Mouse (Mus musculus): ENCODE measurements around the gene Wdr6.

Wdr6 gene

DNA sequence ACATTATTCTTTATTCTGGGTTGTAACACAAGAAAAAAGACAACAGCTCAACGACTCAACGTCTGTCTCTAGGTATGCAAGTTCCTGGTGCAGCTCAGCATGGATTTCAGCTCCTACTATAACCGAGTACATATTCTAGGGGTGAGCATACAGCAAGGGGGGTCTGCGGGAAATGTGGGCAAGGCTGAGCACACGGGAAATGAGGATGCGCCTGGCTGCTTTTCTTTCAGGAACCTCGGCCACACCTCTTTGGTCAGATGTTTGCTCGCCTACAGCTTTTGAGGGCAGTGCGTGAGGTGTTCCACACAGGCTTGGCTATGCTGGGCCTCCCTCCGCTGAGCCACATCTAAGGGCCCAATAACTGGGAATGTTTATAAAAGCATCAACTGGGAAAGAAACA lies 6.2 kb downstream of the Wdr6 start:
- DNase-seq, result no peak

DNA sequence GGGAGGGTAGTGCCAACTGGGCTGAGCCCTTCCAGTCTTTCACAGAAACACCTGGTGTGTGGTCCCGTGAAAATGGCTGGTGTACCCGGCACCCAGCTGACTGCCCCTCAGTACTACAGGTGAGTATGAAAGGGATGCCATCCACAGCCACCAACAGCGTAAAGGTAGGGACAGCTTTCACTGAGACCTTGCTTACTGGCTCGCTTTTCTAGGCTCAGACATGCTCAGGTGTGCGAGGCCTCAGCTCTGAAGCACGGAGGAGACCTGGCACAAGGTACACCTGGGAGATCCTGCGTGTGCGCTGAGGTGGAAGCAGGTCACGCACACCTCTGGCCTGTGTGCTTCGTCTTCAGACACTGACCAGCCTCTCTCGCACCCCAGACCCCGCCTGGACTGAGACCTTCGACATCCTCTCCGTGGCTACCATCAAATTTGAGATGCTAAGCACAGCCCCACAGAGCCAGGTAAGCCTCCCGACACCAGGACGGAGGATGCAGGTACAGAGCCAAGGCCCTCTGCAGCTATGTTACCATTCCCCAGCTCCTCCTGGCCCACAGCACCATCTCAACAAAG lies 7.1 kb downstream of the Wdr6 start:
- no peak for DNase-seq

DNA sequence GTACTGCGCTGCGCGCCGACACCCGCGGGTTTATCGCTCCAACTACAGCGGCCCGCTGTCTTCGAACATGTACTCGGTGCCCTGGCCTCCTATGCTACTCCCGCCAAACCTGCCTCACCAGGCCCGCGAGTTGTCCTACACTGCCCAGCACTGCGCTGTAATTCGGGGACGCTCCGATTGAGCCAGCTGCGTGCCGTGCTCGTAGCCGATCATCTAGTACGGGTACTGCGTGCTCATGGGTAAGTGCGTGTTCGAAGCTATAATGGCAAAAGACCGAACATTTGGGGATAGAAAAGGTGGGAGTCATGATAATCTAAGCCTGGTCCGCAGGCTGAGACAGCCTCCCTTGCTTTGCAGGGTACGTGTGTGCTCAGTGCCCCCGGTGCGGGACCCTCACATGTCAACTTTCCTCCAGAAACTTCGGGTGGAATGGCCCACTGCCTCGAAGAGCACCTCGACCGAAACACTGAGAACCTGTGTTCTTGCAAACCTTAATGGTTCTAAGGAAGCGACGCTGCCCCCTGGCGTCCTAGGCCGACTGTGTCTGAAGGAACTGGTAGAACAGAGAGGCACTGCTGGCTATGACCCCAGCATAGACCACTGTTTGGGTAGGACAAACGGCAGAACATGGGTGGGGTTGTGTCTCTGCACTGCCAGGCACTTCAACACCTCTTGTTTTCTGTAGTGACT lies 8.2 kb downstream of the Wdr6 start:
- peak; percentile 57 for DNase-seq

DNA sequence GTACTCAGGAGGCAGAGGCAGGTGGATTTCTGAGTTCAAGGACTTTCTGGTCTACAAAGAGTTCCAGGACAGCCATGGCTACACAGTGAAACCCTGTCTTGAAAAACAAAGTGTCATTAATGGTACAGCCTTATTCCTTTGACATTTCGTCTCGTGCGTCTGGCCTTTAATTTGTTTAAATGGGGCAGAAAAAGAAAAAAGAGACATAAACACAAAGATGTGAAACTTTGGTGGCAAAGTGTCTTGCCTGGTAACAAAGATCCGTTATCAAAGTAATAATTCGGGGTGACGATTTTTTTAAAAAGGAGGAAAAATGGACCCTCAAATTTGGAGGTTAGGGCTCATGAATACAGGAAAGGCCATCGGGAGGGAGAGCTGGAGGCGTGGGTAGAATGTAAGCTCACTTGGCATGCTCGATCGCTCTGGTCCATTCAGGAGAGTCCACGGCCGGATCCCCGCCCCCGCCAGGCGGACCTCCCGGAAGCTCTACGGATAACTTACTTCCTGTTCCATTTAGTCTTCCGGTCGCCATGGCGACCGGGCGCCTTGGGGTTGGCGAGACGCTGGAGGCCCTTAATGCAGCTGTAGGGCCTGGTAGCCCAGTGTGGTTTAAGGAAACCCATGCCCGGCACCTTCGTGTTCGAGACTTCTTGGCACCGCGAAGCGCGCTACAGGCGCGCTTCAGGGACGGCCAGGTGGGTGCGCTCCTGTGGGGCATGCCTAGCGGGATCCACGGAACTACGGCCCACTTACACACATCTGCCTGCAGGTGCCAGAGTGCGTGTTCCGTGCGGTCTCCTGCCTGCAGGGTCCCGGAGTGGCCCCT lies 8.9 kb downstream of the Wdr6 start, which contains the start of gene Dalrd3:
Gene Dalrd3, plus strand, starts transcription at position 506 of the 826 bp plus-strand sequence.
- peak; percentile 85 for DNase-seq

DNA sequence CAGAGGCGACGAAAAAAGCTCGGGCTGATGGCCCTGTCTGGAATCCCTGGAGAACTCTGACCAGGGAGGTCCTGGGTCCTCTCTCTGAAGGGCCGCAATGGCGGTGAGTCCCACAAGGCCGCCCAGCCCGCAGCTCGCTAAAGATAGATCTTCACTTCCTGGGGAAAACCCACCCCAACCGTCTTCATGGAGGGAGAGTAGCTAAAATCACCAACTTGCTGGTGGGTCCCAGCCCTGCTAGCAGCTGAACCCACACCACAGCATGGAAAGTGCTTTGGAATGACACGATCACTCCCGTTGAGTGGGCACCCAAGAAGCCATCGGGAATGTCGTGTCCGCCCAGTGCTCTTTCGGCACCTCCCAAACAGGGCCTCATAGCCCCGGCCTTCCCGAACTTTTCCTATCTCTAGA lies 10.0 kb downstream of the Wdr6 start:
- no peak for DNase-seq

DNA sequence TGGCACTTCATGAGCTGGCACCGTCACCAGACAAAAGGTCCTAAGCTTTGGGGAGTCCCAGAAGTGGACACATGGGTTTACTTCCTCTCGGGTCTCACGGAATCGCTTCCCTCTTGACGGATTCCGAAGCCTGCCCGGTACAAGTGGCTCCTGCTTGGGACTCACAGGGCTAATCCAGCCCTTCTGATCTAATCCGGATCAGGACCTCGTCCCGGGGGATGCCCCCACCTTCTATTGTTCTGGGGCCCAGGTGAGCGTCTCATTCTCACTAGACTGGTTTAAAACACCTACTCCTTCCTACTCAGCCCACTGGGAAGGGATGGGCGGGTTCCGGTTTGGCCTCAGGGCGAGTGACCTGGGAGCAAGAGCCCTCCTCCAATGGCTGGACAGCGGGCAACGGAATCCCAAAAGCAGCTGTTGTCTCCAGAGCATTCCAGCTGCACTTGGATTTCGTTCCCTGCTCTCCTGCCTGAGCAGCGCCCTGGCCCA lies 10.6 kb downstream of the Wdr6 start:
- DNase-seq, result no peak

DNA sequence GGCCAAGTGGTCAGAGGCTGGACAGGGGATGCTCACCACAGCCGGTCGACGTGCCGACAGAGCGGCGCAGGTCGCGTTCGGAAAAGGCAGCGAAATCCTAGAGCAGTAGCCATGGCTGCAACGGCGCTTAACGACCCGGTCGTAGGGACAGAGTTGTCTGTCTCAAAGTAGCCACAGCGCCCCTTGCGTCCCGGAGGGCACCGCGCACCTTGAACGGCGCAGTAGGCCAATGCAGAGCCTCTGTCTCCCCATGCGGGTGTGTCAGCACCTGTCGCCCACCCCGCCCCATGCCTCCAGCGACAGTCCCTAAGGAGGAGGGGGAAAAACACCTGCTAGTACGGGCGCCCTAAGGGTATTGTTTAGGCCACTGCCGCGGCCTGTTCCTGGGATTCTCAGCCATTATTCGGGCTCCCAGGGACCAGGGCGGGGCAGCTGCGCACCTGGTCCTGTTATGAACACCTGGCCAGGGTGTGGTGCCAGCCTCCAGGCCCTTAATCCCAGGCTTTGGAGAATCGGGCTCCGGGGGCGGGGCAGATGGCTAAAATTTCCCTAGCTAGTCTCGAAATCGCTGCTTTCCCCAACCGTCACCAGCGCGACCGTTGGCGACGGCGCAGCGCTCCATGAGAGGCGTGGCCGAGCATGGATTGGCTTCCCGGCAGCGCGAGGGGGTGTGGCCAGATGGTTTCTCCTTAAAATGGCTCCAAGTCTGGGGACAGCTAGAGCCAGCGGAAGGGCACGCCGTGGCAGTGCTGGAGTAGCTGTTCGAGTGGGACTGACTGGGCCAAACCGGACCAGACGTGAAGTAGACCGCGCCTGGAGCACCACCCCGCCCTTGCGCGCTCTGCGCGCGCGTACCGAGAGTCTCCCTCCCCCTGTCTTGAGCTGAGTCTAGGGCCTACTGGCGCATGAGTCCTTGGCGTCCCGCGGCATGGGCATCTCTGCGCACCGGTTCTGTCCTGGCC lies 11.4 kb downstream of the Wdr6 start, which contains the start of gene Ndufaf3:
Gene Ndufaf3, minus strand, starts transcription at position 620 of the 962 bp plus-strand sequence.
- DNase-seq, result peak; percentile 94

DNA sequence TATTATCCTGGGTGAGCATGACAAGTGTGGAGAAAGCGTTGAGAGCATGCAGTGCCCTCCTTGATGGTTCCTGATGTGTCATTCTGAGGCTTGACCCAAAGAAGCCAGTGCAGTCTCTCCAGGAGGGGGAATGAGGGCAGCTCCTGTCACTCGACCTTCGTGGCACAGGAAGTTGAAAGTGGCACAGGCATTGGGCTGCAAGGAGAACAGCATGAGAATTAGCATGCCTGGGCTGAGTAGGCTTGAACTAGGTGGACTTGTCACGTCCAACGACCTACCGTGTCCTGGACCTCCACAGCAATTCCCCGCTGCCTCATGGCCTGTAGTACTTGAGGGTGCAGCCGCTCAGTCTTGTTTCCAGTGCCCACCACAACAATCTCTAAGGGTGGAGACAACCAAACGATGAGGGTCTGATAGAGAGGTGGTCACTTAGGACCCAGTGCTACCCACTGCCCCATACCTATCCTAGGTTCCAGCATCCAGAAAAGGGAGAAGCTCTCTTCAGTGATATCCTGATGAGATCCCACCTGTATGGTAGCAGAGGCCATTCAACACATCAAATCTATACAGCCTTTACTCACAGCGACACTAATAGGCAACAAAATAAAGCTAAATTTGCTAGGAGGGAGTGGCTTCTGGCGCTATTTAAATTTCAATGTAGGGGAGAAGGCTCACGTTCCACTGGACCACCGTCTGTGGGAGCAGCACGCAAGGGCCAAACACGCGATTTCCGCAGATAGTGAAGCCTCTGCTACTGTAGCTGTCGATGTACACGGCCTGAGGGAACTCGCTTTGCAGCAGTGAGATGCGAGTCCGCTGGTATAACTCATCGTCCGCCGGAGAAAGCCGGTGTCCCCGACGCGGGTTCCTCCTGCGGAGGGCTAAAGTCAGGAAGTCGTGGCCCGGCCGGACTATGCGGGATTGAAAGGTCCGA lies 12.4 kb downstream of the Wdr6 start:
- DNase-seq, result no peak

DNA sequence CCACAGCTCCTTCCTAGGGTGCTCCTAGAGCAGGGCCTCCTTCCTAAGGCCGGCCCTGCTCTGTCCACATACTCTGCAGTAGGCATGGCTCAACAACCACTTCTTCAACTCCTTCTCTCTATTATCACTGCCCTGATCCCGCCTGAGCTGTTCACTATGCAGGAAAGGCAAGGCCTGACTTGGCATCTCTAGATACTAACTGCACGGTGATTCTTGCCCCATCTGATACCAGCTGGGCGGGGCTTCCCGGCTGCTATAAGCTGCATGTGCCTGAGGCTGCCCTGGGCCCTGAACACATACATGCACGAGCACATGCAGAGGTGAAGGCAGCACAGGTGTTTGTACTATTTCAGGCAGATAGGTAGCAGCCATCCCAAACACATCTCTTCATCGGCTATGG lies 14.4 kb downstream of the Wdr6 start:
- no peak for DNase-seq

DNA sequence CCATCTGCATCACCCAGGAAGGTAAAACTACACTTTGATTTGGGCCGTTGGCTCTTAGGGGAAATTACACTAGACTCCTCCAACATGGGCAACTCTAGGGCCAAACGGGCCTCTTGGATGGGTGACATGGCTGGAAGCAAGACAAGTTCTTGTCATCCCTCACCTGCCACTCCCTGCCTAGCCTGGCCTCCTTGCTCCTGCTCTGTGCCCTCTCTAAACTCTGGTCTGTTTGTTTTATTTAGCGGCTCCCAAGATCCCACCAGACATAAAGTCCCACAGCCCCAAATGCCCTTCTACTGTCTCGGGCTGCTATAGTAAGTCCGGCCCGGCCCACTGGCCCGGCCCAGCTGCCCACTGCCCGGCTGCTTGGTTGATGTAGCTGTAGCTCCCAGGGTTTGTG lies 14.9 kb downstream of the Wdr6 start:
- DNase-seq, result no peak

DNA sequence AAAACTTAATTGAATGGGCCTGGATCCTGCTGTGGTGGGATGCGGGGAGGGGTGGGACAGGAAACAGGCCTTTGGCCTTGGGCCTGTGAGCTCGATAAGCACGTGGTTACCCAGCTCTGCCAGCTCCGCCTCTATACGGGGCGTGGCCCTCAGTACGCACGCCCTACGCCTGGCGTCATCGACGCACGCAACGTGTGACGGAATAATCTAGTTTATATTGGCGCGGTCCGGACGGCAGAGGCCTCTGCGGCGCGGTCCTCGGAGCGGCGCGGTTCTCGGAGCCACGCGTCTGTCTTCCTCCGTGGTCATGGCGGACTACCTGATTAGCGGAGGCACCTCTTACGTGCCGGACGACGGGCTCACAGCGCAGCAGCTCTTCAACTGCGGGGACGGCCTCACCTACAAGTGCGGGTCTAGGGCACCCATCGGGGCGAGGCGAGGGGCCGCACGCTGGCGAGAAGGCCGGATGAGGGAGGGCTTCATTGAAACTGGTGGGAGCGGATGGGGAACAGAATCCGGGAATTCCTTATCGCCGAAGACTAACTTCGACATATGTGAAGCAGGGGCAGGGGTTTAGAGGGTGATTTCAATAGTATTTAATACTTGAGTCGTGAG lies 18.2 kb downstream of the Wdr6 start, which contains the start of gene Impdh2:
Gene Impdh2, plus strand, starts transcription at position 60 of the 615 bp plus-strand sequence.
- DNase-seq, result peak; percentile 89

DNA sequence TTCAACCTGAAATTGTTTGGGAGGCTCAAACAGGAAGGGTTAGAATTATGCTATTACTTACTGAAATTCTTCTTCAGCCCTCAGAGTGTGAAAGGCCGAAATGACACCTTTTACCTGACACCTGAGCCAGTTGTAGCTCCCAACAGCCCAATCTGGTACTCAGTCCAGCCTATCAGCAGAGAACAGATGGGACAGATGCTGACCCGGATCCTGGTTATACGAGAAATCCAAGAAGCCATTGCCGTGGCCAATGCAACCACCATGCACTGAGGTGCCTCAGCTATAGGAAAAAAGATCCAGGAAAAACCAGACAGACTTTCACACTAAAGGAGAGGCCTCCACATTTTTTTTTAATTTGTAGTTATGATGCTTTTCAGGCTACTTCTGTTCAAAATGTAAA lies 19.4 kb downstream of the Wdr6 start:
- no peak for DNase-seq

DNA sequence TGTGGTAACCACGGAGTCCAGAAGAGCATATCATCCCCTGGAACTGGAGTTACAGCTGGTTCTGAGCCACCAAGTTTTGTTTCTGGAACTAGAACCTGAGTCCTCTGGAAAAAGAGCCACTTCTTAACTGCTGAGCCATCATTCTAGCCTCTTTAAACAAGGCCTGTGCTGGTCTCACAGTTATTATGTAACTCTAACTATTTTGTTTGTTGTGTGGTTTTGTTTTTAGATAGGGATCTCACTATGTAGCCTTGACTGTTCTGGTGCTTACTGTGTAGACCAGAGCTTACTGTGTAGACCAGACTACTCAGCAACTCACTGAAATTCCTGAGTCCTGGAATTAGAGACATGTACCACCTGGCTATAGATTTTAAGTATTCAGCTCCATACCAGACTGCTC lies 31.7 kb downstream of the Wdr6 start:
- DNase-seq, result no peak

DNA sequence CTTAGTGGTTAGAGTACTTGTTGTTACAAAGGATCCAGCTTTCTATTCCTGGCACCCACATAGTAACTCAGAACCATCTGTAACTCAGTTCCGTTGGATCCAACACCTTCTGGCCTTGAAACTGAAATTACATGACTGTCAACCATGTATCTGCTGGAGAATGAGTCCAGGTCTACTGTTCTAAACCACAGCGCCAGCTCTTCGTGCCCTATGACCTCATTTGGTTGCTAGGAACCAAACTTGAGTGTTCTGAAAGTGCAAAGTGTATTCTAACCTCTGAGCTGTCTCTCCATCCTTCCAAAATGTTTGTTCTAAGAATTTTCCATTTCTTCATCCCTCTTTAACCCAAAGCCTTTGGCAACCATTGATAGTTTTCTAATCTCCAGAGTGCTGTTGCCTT lies 32.6 kb downstream of the Wdr6 start:
- no peak for DNase-seq

DNA sequence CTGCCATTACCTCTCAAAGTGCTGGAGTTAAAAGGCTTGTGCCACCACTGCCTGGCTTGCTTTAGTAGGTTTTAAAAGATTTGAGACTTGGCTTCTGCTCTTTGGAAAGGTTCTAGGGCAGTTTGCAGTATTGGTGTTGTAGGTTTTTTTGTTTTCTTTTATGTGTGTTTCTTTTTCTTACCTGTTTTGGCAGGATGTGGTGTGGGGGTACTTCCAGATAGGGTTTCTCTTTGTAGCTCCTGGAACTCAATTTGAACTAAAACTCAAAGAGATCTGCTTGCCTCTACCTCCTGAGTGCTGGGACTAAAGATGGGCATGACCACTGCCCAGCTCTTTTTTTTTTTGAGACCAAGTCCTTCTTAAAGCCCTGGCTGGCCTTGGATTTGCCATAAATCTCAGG lies 37.7 kb downstream of the Wdr6 start:
- DNase-seq, result no peak

DNA sequence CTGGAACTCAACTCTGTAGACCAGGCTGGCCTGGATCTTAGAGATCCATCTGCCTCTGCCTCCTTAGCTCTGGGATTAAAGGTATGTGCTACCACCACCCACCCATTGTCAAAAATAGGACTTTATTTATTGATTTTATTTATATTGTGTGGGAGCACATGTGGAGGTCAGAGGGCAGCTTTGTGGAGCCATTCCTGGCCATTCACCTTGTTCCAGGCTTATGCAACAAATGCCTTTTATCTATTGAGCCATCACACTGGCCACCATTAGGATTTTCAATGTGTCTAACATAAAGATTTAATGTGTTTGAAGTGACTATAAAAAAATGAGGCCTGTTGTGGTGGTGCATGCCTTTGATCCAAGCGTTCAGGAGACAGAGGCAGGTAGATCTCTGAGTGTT lies 47.0 kb downstream of the Wdr6 start:
- DNase-seq, result no peak

DNA sequence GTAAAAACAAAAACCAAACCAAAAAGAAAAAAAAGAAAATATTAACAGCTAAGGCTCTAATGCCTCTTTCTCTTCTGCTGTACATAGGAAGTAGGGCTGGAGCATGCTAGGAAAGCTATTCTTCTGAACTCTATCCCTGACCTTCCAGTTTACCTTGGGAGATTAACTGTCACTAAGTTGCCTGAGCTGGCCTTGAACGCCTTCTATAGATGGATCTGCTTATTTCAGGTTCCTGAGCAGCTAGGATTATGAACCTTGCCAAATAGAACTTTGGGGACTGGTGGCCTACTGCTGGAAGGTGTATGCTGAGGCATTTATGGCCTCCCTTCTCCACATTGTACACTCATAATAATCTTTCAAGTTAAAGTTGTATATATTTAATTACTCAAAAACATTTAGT lies 47.6 kb downstream of the Wdr6 start:
- DNase-seq, result no peak

DNA sequence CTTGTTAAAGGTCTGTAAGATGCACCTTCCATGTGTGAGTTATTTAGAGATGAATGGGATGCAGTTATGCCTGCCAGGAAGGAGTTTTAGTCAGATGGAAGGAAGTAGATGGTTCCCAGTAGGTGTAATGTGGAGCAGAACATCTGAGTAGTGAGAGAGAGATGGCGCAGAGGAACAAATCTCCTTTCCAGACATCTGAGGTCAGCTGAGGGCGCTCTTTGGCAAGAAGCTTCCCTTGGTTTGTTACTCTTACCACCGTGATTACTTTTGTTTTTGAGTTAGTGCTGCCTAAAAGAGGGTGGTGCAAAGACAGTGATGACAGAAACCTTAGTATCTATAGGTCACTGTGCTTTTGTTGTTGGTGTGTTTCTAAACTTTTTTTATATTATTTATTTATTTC lies 53.1 kb downstream of the Wdr6 start:
- no peak for DNase-seq

DNA sequence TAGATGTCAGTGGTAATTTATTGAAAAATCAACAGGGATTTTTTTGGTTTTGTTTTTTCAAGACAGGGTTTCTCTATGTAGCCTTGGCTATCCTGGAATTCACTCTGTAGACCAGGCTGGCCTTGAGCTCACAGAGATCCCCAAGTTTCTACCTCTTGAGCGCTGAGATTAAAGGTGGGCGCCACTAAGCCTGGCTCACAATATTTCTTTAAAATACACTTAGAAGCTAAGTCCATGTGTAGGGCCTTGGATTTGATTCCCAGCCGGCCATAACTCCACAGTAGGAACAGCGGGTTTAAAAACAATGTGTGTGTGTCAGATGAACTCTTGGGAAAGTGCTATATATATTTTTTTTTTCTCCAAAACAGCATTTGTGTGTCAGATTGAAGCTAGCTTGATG lies 55.2 kb downstream of the Wdr6 start:
- no peak for DNase-seq
